Mouse (Mus musculus): ENCODE results near the gene Ltb4r2.
A peak's percentile ranks its signal among the peaks of the same experiment; 100 is the strongest.

Ltb4r2 gene

DNA sequence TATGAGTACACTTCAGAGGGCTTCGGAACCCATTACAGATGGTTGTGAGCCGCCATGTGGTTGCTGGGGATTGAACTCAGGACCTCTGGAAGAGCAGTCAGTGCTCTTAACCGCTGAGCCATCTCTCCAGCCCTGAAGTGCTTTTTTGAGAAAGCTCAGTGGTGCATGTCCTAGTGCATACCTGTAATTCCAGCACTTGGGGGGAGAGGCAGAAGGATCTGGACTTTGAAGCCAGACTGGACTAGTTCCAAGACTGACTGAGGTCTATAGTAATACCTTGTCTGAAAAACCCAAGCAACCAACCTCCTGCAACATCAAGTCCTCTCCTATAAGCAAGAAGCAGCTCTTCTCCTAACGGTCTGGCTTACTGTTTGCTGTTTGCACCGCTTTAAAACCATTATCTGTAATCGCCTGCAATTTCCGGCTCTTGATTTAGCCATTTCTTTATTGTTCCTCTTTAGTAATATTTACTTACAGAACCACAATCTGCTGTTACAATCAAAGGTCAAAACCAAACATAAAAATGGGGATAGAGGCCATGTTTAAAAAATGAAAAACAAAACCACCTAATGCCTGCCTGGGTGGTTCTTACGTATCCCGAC, 24.0 kb upstream of the Ltb4r2 start:
- peak; percentile 86 for DNase-seq (ENCODE audit: low read depth)

DNA sequence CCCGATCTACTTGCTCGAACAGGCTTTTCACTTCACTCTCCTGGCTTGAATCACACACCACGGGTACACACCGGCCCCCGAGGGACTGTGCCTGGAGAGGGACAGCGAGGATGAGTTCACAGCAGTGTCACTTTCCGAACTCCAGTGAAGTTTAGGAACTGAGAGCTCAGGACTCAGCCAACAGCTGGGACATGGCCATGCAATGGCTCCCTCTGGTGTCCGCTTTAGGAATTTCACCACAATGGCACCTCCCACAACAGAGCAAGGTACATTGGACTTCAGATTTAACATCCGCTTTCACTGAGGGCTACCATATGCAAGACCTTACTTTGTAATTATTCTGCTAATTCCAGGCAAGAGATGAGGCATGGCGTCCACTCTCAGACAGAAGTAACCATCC, 17.5 kb upstream of the Ltb4r2 start:
- DNase-seq (ENCODE audit: low read depth), result peak; percentile 79

DNA sequence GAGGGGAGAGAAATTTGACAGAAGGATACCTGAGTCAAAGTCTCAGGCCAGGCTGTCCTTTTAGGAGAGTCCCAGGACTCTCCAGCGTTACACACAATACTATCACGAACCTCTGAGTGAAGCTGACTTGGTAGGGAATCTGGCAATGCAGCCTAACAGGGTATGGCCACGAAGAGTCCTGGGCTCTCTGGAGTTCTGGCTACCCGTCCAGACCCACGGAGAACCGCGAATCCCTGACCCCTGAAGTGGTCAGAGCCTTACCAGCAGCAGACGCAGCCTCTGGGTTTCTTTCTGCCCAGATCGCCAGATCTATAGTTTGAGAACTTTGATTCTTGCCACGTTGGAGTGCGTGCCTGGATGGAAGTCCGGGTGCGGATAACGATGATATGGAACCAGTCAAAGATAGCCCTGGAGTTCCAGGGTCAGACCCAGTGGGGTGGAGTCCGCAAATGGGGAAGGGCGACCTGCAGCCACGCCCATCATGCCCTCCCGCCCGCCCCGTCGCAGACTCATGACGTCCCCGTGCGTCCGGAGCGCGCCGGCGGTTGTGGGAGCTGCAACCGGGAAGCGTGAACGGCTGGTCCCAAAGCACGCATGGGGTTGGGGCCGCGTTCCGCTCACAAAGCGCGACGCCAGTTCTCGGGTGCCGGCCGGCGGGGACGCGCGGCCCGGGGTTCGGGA, 15.9 kb upstream of the Ltb4r2 start, which contains the start of the genes Dhrs1 and Nop9:
TSS of gene Dhrs1 (minus strand) at position 511 of the 681 bp plus-strand sequence.
TSS of gene Nop9 (plus strand) at position 514 of the 681 bp plus-strand sequence.
- DNase-seq (ENCODE audit: low read depth), result peak; percentile 87

DNA sequence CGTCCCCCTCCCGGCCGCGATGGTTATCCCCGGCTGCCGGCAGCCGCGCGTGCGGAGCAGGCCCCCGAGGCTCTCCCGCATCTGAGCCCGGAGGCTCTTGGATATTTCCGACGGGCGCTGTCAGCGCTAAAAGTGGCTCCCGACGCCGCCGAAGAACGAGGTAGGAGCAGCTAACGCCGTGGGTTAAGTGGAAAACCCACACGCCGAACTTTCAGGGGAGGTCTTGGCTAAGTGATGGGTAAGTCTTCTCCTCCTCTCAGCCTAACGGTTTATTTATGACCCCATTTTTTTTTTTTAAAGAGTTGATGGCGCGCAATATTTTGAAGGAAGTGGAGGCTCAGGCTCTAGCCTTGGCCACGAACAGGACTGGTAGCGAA, 15.4 kb upstream of the Ltb4r2 start:
- DNase-seq (ENCODE audit: low read depth), result no peak

DNA sequence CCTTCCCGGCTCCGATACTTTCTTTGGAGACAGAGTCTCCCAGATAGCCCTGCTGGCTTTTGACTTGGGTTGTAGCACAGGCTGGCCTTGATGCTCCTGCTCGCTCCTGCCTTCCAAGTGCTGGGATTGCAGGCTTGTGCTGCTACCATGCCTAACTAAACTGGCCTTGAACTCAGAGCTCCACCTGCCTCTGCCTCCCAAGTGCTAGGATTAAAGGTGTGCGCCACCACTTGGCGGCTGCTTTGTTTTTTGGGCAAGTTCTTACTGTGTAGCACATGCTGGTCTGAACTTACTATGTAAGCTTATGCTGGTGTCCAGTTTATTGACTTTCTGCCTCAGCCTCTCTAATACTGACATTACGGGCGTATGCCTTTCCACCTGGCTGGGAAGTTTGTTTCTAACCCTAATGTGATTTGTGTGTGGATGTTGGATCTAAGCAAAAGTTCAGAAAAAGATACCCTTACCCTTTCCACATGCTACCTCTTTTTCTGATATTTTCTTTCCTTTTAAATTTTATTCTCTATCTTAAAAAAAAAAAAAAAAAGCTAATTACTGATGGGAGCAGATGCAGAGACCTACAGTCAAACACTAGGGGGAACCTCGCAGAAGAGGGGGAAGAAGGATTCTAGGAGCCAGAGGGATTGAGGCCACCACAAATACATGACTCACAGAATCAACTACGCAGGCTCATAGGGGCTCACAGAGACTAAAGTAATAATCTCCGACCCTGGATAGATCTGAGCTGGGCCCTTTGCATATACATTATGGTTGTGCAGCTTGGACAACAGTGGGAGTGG, 14.0 kb upstream of the Ltb4r2 start:
- peak; percentile 52 for DNase-seq (ENCODE audit: low read depth)

DNA sequence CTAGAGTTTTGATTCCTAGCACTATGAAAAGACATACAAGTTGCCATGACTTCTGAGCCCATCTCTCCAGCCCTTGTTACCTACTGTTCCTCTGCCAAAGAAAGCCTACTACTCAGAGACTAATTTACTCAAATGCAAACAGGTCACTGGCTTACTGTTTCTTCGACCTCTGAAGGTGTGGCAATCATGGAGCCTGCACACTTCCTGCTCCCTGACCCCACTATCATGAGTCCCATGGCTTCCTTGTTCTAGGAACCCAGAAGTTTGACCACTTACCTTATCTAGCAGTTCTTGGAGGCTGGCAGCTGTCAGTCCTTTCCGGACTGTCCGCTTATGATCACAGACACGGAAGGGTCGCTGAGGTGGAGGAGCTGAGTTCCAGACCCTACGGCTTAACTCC, 3.7 kb upstream of the Ltb4r2 start:
- peak; percentile 62 for DNase-seq (ENCODE audit: low read depth)

DNA sequence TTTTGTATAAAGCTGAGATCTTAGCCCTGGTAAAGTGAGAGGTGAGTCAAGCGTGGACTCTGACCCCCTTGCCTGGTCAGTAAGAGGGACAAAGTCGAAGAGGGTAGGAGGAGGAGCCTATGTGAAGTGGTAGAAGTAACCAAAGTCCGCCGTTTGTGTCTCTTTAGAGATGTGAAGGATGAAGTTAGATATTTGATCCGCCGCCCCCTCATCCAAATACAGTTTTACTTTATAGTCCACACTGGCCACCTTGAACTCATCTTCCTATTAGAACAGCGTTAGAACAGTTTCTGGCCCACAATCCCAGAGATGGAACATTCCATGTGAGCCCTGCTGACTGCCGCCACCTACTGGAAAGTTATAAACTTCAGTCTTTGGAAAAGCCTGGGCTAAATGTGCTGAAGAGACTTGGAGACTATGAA, 2.9 kb upstream of the Ltb4r2 start, which contains the start of gene Cideb:
TSS of gene Cideb (minus strand) at position 96 of the 422 bp plus-strand sequence.
- peak; percentile 79 for DNase-seq (ENCODE audit: low read depth)

DNA sequence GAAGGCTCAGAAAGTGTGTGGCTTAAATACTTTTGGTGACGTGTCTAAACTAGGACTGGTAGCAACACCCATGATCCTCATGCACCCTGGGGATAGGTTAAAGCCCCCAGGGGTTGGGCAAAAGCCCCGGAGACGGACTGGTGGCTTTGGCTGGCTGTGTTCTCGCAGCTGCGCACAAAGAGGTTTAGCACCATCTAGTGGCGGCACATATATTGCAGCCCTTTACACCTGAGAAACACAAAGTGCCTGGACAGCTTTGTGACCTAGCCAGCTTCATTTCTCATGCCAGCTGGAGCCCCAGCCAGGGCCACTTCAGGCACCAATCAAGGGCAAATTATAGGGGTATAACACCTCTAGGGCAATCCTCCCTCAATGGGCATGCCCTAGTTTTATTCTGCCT, 1.1 kb upstream of the Ltb4r2 start:
- peak; percentile 81 for DNase-seq (ENCODE audit: low read depth)

DNA sequence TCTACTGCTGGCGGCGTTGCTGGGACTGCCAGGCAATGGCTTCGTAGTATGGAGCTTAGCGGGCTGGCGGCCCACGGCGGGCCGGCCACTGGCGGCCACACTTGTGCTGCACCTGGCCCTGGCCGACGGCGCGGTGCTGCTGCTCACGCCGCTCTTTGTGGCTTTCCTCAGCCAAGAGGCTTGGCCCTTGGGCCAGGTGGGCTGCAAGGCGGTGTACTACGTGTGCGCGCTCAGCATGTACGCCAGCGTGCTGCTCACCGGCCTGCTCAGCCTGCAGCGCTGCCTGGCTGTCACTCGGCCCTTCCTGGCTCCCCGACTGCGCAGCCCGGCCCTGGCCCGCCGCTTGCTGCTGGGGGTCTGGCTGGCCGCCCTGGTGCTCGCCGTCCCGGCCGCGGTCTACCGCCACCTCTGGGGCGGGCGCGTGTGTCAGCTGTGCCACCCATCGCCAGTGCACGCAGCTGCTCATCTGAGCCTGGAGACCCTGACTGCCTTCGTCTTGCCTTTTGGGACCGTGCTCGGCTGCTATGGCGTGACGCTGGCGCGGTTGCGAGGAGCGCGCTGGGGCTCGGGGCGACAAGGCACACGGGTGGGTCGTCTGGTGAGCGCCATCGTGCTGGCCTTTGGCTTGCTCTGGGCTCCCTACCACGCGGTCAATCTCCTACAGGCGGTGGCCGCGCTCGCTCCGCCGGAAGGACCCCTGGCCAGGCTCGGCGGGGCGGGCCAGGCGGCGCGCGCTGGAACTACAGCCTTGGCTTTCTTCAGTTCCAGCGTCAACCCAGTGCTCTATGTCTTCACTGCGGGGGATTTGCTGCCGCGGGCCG, 983 bp downstream of the Ltb4r2 start:
- DNase-seq (ENCODE audit: low read depth), result no peak

DNA sequence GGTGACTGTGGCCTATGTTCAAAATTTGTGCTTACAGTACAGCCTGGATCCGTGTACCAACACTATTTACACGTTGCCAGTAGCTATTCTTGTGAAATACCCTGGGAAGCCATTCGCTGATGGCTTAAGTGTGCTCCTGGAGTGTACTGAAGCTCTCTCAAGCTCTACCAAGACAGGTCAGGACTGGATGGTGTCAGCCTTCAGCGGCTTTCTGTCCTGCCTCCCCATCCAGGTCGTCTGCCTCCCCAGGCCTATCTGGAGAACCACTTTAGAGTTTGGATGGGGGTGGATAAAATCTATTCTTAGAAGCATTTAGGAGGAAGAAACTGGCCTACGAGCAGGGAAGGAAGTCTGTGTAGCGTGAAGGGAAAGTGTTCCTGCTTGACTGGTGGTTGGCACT, 1.9 kb downstream of the Ltb4r2 start:
- peak; percentile 46 for DNase-seq (ENCODE audit: low read depth)

DNA sequence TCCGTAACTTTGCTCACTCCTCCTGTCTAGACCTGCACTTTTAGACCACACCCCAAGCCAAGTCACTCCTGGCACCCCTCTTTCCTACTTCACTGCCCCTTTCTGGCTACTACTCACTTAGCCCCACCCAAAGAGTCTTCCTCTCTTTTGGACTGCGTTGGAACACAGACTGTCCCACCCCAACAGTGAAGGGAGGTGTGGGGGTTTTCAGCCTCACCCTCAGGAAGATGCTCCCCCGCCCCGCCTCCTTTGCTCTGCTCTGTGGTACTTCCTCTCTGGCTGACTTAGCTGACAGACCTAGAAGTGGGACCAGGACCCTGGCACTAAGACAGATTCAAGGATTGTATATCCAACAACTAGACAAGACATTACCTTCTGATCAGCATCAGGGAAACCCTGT, 4.5 kb downstream of the Ltb4r2 start, which contains the start of gene Ltb4r1:
TSS of gene Ltb4r1 (plus strand) at position 267 of the 400 bp plus-strand sequence.
- DNase-seq (ENCODE audit: low read depth), result peak; percentile 57

DNA sequence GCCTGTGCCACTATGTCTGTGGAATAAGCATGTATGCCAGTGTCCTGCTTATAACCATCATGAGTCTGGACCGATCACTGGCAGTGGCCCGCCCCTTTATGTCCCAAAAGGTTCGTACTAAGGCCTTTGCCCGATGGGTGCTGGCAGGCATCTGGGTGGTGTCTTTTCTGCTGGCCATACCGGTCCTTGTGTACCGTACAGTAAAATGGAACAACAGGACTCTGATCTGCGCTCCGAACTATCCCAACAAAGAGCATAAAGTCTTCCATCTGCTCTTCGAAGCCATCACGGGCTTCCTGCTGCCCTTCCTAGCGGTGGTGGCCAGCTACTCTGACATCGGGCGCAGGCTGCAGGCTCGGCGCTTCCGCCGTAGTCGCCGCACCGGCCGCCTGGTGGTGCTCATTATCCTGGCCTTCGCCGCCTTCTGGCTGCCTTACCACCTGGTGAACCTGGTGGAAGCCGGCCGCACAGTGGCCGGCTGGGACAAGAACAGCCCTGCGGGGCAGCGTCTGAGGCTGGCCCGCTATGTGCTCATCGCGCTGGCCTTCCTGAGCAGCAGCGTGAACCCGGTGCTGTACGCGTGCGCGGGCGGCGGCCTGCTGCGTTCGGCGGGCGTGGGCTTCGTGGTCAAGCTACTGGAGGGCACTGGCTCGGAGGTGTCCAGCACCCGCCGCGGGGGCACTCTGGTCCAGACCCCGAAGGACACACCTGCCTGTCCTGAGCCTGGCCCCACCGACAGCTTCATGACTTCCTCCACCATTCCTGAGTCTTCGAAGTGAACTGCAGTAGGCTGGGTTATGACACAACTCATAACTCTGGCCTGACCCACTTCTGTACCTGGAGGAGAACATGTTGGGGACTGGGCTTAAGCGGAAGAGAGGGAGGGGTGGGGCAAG, 6.5 kb downstream of the Ltb4r2 start:
- DNase-seq (ENCODE audit: low read depth), result no peak

DNA sequence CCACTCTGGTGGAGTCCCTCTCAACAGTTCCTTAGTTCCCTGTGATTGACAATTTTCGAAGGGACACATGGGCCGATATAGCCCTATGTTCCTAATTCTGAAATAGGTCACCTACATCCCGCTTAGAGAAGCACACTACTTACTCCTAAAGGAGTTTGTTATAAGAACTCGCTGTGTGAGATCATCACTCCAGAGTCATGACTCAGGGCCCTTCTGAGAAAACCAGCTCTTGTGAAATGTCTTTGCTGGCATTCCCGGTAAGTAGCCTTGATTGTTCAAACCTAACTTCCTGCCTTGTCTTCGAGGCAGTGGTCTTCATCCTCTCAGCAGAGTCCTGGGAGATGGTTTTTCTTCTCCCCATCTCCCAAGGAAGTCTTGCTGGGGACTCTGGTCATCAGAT, 7.3 kb downstream of the Ltb4r2 start:
- DNase-seq (ENCODE audit: low read depth), result peak; percentile 42

DNA sequence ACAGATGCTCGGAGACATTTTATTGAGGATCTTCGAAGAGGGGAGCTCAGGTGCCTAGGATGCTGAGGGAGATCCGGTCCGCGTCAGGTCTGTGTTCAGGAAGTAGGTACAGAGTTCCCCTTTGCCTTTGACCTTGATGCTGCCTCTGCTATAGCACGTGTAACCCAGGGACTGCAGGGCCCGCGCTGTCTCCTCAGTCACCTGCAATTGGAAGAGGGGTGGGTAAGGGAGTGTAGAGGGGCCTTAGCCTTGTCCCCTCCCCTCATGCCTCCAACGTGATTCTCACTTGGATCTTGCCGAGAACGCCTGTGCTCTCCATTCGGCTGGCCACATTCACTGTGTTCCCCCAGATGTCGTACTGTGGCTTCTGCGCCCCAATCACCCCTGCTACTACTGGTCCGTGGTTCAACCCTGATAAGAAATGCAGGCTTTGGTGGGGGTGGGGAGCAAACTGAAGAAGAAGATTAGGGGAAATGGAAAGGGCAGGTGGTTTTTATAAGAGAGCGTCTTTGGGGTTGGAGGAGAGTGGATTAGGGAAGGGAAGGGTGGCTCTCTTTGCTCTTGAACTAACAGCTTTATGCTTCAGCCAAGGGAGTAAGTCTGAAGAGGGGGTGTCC, 8.0 kb downstream of the Ltb4r2 start:
- no peak for DNase-seq (ENCODE audit: low read depth)

DNA sequence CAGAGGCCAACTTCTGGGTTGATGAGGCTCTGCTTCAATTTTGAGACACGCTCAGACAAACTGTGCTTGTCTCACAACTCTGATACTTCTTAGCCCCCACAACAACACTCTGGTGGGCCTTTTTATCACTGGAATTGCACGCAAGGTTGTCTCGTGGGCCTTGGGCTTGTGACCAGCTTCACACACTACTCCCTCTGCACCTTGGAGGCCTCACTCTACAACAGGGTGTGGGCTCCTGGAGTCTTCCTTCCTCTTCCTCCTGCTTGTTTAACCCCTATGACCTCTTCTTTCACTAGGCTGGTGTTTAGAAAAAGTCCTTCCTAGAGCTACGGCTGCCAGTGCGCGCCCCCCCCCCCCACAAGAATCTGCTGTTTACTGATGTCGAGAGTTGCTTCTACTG, 15.5 kb downstream of the Ltb4r2 start:
- DNase-seq (ENCODE audit: low read depth), result no peak

DNA sequence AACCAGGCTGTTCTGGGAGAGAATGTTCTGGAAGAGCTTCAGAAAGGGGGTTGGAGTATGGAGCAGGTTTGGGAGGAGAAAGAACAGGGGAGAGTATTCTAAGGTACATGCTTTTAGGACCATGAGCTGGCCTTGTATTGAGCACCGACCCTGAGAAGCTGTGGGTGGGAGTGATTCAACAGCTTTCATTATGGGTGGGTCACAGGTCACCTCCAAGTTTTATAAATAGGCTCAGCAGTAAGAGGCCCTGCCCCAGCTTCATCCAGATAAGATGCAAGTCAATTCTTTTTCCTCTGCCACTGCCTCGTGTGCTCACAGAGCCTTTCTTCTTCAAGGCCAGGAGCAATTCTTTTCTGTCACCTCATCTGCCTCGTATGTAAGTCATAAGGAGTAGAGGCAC, 15.9 kb downstream of the Ltb4r2 start:
- DNase-seq (ENCODE audit: low read depth), result no peak

DNA sequence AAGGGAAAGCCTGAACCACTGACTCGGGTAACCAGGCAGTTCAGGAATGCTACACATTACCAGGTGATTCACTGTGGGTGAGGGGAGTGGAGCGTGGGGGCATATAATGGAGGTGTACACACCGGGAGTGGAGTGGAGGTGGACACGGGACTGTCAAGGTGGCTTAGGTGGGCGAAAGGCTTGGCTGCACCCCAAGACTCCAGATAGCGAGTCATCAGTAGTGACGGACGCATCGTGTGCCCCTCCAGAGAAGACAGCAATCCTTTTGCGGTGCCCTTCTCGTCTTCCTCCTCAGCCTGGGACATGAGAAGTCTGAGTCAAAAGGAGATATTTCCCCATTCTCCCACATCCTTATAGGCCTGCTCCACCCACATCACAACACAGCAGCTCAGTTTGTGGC, 16.6 kb downstream of the Ltb4r2 start:
- DNase-seq (ENCODE audit: low read depth), result peak; percentile 21

DNA sequence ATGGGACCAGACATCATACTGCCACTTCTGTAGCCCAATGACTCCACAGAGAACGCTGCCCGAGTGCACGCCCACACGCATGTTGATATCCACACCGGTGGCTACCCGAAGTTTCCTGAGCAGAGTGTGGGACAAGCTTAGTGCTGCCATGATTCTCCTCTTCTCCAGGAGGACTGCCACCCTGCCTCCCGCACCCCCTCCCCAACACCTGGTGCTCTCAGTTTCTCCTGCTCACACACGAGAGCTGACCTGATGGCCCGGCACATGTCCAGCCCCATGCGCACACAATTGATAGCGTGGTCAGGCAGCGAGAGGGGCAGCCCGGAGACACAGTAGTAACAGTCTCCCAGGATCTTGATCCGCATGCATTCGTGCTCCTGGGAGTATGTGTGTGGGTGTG, 17.5 kb downstream of the Ltb4r2 start:
- no peak for DNase-seq (ENCODE audit: low read depth)

DNA sequence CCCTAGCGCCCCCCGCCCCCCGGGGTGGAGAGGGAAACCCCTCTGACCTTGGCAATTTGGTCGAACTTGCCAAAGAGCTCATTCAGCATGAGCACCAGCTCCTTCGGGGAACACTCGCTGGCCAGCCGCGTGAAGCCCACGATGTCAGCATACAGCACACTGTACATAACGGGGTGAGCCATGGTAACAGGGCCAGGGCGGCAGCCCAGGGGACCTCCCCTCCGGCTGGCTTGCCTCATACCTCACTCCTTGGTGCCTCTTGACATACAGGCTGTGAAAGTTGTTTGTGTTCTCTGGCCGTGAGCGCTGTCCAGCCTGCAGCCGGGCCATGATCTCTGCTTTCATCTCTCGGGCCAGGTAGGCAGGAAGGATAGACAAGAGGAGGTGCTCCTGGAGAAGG, 18.4 kb downstream of the Ltb4r2 start:
- no peak for DNase-seq (ENCODE audit: low read depth)

DNA sequence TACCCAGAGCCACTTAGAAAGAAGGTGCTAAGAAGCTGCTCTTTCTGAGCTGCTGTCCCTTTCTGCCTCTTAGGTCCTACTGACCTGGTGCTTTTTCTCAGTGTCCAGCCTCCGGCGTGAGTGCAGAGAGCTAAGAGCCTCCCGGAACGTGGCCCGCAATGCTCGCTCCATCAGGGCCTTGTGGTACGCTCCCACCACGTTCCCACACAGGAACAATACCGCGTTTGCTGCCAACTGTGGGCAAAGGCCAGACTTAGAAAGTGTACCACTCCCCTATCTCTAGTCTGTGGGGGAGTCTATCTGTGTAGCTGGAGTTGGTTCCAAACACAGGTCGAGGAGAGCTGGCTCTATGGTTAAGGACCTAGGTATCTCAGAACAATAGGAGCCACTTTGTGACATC, 19.5 kb downstream of the Ltb4r2 start:
- DNase-seq (ENCODE audit: low read depth), result no peak

DNA sequence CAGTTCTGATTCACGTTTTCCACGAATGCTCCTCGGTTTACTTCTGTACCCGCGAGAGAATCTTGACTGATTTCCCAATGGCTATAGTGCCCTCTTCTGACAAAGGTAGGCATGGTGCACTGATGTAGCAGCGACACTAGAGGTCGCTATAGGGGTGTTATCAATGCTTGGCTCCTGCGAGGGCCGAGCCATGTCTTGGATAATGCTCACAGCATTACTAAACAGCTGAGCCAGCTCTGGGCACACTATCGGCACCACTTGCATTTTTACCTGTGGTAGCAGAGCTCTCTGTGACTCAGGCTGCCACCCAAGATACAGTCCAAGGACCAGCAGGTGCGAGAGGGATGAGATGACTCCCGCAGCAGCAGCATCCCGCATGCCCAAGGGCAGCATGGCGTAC, 20.1 kb downstream of the Ltb4r2 start:
- peak; percentile 92 for DNase-seq (ENCODE audit: low read depth)
